Mouse (Mus musculus) kidney, embryonic 14.5 days (tissue): ENCODE results near the gene Pmp22. TPM values are rescaled to one million over a fixed set of nuclear protein-coding genes. Genes with fewer than 3 reads are reported as not detected.
A peak's percentile ranks its signal among the peaks of the same experiment; 100 is the strongest.

Experiments used
- ATAC-seq: fragments of 200-750 bp; cut with Nextera tagmentation; 2 replicates; pipeline ENCODE4 v1.8.0; 2017; ENCODE audit warnings: moderate number of reproducible peaks, mild to moderate bottlenecking, moderate TSS enrichment, moderate library complexity; ENCODE audit not compliant: low FRiP score, low TSS enrichment
- H3K27ac ChIP-seq: fragments of 300-500 bp; sonication (generic); 2 replicates; pipeline ENCODE4 v1.5.1; 2014; ENCODE audit warnings: low read depth, mild to moderate bottlenecking, low read length, moderate library complexity, mixed read lengths
- H3K27me3 ChIP-seq: fragments of 300-500 bp; sonication (generic); 2 replicates; pipeline ENCODE4 v1.6.1; 2014; ENCODE audit warnings: mild to moderate bottlenecking, low read length; ENCODE audit not compliant: control insufficient read depth, insufficient read depth
- H3K36me3 ChIP-seq: fragments of 300-500 bp; sonication (generic); 2 replicates; pipeline ENCODE4 v1.6.1; 2014; ENCODE audit warnings: low read length, mixed read lengths; ENCODE audit not compliant: control insufficient read depth, insufficient read depth
- H3K4me1 ChIP-seq: fragments of 300-500 bp; sonication (generic); 2 replicates; pipeline ENCODE4 v1.6.1; 2014; ENCODE audit warnings: low read length, mixed read lengths; ENCODE audit not compliant: control insufficient read depth, insufficient read depth
- H3K4me2 ChIP-seq: fragments of 300-500 bp; sonication (generic); replicated peaks from 2 replicates; pipeline ENCODE4 v1.6.1; 2014; ENCODE audit warnings: low read depth, mild to moderate bottlenecking, low read length
- H3K4me3 ChIP-seq: fragments of 300-500 bp; sonication (generic); 2 replicates; pipeline ENCODE4 v1.5.1; 2014; ENCODE audit warnings: mild to moderate bottlenecking, low read length
- H3K9ac ChIP-seq: fragments of 300-500 bp; sonication (generic); 2 replicates; pipeline ENCODE4 v1.6.1; 2014; ENCODE audit warnings: low read depth, mild to moderate bottlenecking, low read length, moderate library complexity
- H3K9me3 ChIP-seq: fragments of 300-500 bp; sonication (generic); 2 replicates; pipeline ENCODE4 v1.6.1; 2016; ENCODE audit warnings: low read length; ENCODE audit not compliant: control insufficient read depth
- WGBS: fragments of 180-500 bp; shearing (Covaris S2); extraction: QIAGEN DNeasy Blood & Tissue Kit; methylation state at CpG from one replicate; pipeline ENCODE4 v1.1.7; 2014; 5-methylcytosine and 5-hydroxymethylcytosine counted together
- polyA plus RNA-seq: library from polyadenylated mRNA; unstranded; fragments of >200 nt; fragmentation: Nextera tagmentation; extraction: Ambion mirVana; gene quantifications from 2 replicates; pipeline ENCODE4 v1.2.1, GENCODE M21; 2014

Pmp22 gene
- polyA plus RNA-seq, 1 experiment from 2014 or later: 68.1 TPM

DNA sequence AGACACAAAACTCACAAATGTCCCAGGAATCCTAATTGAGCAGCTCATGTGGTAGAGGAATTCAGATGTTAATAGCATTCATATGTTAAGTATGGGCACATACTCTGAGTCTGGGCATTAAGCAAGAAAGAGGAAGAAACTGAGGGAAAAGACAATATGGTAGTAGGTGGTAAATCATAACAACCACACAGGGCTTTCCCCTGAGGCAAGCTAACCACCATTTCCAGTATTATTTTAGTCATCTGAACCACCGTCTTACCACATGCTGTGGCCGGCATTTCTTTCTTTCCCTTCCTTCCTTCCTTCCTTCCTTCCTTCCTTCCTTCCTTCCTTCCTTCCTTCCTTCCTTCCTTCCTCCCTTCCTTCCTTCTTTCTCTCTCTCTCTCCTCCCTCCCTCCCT lies 6.5 kb upstream of the Pmp22 start:
- H3K4me3 ChIP-seq: no peak overlapping the region
- H3K4me2 ChIP-seq: no peak overlapping the region
- H3K27ac ChIP-seq: no peak overlapping the region
- H3K27me3 ChIP-seq: no peaks in the 10 kb centered on the region
- no peaks in the 10 kb centered on the region for H3K9me3 ChIP-seq
- no peak for ATAC-seq
- WGBS: 83% methylated on average over 2 of the region's 2 CpGs
- no peaks in the 10 kb centered on the region for H3K36me3 ChIP-seq
- no peaks in the 10 kb centered on the region for H3K4me1 ChIP-seq
- no peak overlapping the region for H3K9ac ChIP-seq

- H3K9ac ChIP-seq: no peak overlapping the region
- no peak for ATAC-seq
- H3K36me3 ChIP-seq: no peaks in the 10 kb centered on the region
- H3K9me3 ChIP-seq: no peaks in the 10 kb centered on the region
- no peaks in the 10 kb centered on the region for H3K27me3 ChIP-seq
- H3K27ac ChIP-seq: no peak overlapping the region
- no peak overlapping the region for H3K4me2 ChIP-seq
- H3K4me1 ChIP-seq: no peaks in the 10 kb centered on the region
- no peak overlapping the region for H3K4me3 ChIP-seq
- 62% methylated on average over 4 of the region's 4 CpGs for WGBS
Measured at GRCm38 (mm10) chr11:63122776-63123350, 5.9 kb upstream of the Pmp22 start.

DNA sequence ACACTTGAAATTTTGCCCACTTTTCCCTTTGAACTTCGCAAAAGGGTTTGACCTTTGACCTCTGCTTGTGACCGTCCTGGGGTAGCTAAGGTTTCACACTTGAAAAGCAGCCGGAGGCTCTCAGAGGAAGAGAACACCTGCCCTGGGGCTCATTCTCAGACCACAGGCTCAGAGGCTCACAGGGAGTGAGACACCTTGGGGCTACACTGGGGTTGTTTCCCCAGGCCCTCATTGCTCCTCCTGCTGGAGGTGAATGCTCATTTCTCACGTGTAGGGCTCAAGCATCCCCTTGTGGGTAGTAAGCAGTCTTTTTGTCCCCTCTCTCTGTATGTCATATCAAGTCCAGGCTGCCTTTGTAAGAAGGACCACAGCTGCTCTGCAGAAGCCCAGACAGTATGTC lies 4.5 kb upstream of the Pmp22 start:
- Histone ChIP-seq H3K27ac (no peak overlapping the region), H3K36me3 (no peaks in the 10 kb centered on the region), H3K4me3 (no peak overlapping the region), H3K27me3 (no peaks in the 10 kb centered on the region), H3K9me3 (no peaks in the 10 kb centered on the region), H3K9ac (no peak overlapping the region), H3K4me1 (no peaks in the 10 kb centered on the region), H3K4me2 (no peak overlapping the region)
- WGBS: 4% methylated on average over 4 of the region's 4 CpGs
- ATAC-seq: 0 out of 2 replicates have a peak, but pooled peaks have one; percentile 9

DNA sequence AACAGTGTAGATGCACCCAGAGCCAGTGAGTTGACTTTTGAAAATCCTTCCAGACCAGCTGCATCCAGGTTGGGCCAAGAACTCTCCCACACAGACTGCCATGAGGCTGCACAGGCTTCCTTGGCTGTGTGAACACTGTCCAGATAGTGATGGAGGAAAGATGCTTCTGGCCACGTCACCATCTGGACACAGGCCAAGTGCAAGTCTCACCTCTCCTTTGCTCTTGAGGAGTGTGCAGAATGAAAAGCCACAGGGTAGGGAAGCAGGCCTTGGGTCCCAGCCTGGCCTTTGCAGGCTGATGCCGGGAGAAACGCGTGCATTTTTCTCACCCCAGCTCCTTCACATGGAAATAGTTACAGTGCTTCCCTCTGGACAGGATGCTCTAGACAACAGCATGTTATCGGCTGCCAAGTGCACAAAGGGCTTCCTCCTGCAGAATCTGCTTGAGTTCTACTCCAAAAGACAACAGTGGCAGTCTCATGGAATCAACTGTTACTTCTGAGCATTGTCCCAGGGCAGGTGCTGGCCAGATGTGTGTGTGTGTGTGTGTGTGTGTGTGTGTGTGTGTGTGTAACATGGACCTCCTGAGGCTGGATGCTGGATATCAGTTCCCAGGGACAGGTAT lies 2.8 kb upstream of the Pmp22 start:
- Histone ChIP-seq H3K27me3 (peaks cover 13% of the 10 kb centered on the region; the same call in 1 of the 2 replicates), H3K9ac (no peak overlapping the region; the same call in 1 of the 2 replicates), H3K4me3 (no peak overlapping the region), H3K4me2 (no peak overlapping the region), H3K4me1 (peaks cover 11% of the 10 kb centered on the region), H3K27ac (no peak overlapping the region), H3K36me3 (no peaks in the 10 kb centered on the region), H3K9me3 (no peaks in the 10 kb centered on the region)
- 77% methylated on average over 5 of the region's 5 CpGs for WGBS
- no peak for ATAC-seq

DNA sequence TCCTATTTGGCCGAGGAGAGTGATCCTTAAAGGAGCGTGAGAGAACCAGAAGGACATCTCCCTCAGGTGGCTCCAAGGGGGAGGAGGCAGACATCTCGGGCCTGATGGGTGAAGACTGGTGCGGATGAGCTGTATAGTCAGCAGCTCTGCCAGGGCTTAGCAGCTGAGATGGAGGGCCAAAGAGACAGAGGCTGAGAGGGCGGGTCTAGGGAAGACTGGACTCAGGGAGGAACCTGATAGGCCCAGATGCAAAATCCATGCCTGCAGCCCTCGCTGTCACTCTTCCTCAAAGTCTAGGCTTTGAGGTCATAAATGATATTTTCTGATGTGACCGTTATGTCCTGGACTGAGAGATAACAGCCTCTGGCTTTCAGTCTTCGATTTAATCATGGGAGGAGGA lies 1.8 kb upstream of the Pmp22 start:
- Histone ChIP-seq H3K9me3 (no peaks in the 10 kb centered on the region), H3K4me2 (no peak overlapping the region), H3K27ac (no peak overlapping the region), H3K4me3 (no peak overlapping the region), H3K9ac (no peak overlapping the region), H3K36me3 (no peaks in the 10 kb centered on the region), H3K27me3 (peaks cover 23% of the 10 kb centered on the region), H3K4me1 (peaks cover 18% of the 10 kb centered on the region)
- ATAC-seq: no peak
- 81% methylated on average over 8 of the region's 8 CpGs for WGBS

DNA sequence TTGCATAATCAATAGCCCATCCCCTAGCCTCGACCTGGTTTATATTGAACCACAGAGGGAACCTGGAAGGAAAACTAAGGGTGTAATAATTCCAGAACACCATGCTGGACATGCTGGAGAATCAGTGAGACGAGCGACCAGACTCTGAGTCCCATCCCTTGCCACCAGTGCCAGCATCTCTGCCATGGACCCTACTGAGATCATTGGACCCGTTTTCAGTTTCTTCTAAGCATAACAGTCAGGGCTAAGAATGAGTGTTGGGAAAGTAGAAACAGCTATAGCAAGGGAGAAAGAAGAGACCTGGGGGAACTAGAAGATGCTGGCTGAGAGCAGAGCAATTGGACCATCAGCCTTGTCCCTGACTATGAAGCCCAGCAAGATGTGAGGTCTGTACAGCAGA lies 1.3 kb upstream of the Pmp22 start:
- H3K4me3 ChIP-seq: no peak overlapping the region
- peaks cover 27% of the 10 kb centered on the region for H3K27me3 ChIP-seq
- H3K4me2 ChIP-seq: no peak overlapping the region
- no peak for ATAC-seq
- H3K4me1 ChIP-seq: peaks cover 22% of the 10 kb centered on the region
- no peaks in the 10 kb centered on the region for H3K36me3 ChIP-seq
- no peaks in the 10 kb centered on the region for H3K9me3 ChIP-seq
- no peak overlapping the region for H3K27ac ChIP-seq
- no peak overlapping the region for H3K9ac ChIP-seq
- WGBS: 92% methylated on average over 4 of the region's 4 CpGs

DNA sequence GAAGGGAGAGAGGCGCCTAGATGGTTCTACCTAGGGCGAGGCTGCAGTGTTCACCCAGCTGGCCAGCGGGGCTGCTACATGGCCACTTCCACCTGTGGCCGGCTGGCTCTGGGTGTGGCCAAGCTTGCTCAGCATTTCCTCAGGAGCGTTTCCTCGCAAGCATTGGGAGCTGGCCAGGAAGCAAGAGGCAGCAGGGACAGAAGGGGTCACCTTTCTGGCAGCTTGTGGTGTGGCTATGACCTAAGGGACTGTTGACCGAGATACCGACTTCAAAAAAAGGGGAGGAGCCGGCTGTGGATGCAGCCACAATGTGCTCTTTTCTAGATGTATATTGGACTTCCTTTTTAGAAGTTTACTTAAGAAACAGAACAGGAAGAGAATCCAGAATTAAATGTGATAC lies 593 bp downstream of the Pmp22 start:
- Histone ChIP-seq H3K4me2 (no peak overlapping the region), H3K4me1 (peaks cover 30% of the 10 kb centered on the region), H3K36me3 (0 out of 2 replicates have a peak, but pooled peaks cover 2% of the 10 kb centered on the region), H3K27ac (no peak overlapping the region), H3K9ac (no peak overlapping the region), H3K9me3 (no peaks in the 10 kb centered on the region), H3K27me3 (peaks cover 33% of the 10 kb centered on the region), H3K4me3 (no peak overlapping the region)
- WGBS: 32% methylated on average over 9 of the region's 9 CpGs
- ATAC-seq: no peak

- Histone ChIP-seq H3K4me3 (no peak overlapping the region), H3K27ac (no peak overlapping the region), H3K9ac (no peak overlapping the region), H3K4me1 (peaks cover 30% of the 10 kb centered on the region), H3K27me3 (peaks cover 33% of the 10 kb centered on the region), H3K36me3 (0 out of 2 replicates have a peak, but pooled peaks cover 3% of the 10 kb centered on the region), H3K4me2 (no peak overlapping the region; the same call in 1 of the 2 replicates), H3K9me3 (no peaks in the 10 kb centered on the region)
- ATAC-seq: no peak
- 24% methylated on average over 12 of the region's 12 CpGs for WGBS
Measured at GRCm38 (mm10) chr11:63129840-63130239, 1.1 kb downstream of the Pmp22 start.

- Histone ChIP-seq H3K36me3 (0 out of 2 replicates have a peak, but pooled peaks cover 3% of the 10 kb centered on the region), H3K27ac (no peak overlapping the region), H3K4me2 (peak overlapping the region; percentile 91), H3K27me3 (peaks cover 33% of the 10 kb centered on the region), H3K4me1 (peaks cover 30% of the 10 kb centered on the region), H3K9me3 (no peaks in the 10 kb centered on the region), H3K9ac (no peak overlapping the region), H3K4me3 (peak overlapping the region; percentile 61)
- no peak for ATAC-seq
- WGBS: 40% methylated on average over 8 of the region's 8 CpGs
Measured at GRCm38 (mm10) chr11:63130497-63130896, 1.7 kb downstream of the Pmp22 start.
